Mouse (Mus musculus): Measurements from ENCODE around the gene Snca.

DNA sequence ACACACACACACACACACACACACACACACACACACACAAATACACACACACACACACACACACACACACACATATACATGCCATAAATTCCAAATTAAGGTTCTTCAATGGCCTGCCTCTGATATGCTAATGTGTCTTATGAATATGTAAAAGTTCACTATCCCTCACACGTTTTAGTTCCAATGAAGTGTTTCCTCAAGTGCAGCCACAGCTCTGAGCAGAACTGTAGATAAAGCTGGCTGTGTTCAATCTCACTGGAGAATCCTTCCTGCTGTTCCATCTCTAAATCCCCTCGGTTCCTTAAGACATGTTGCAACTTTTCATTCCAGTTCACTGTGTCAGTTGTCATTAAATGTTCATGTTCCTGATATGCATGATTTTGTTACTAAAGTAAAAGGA is 98.5 kb downstream of the Snca start:
- TF ChIP-seq CTCF (IDR thresholded peaks at IDR 0.05; ENCODE audit: low read depth, low read length) (no peak), TAL1 (conservative IDR thresholded peaks at IDR 0.05; ENCODE audit: low read depth, low read length) (no peak), GATA1 (IDR thresholded peaks at IDR 0.05; ENCODE audit: borderline replicate concordance, low read length) (no peak), POLR2AphosphoS5 (IDR thresholded peaks at IDR 0.05; ENCODE audit: insufficient replicate concordance, low read depth, low read length) (no peak)
